Mouse (Mus musculus): ENCODE data around the gene Tshz2.

DNA sequence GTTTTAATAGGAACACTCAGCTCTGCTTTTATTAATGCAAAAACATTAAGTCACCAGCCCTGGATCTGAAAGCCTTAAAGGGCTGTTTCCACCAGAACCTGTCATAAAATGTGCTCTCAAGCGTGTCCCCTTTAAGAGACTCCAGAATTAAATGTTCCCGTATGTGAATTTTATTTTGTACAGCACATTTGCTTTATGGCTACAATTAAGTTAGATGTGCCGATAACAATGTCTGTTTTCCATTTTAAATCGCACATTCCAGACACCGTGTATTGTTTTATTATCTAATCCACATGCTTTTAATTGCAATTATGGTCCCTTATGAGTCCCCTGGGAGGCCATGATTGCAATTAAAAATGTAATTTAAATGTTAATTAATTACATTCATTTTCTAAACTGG lies 178.8 kb downstream of the Tshz2 start:
- no peak for TF ChIP-seq POLR2A (IDR thresholded peaks at IDR 0.05; ENCODE audit: borderline replicate concordance, insufficient read depth, low read length)
- no peak for TF ChIP-seq CTCF (IDR thresholded peaks at IDR 0.05; ENCODE audit: borderline replicate concordance, insufficient read depth, low read depth, low read length)
